Mouse (Mus musculus): ENCODE results near the gene Ccnyl1.

Gene Ccnyl1

DNA sequence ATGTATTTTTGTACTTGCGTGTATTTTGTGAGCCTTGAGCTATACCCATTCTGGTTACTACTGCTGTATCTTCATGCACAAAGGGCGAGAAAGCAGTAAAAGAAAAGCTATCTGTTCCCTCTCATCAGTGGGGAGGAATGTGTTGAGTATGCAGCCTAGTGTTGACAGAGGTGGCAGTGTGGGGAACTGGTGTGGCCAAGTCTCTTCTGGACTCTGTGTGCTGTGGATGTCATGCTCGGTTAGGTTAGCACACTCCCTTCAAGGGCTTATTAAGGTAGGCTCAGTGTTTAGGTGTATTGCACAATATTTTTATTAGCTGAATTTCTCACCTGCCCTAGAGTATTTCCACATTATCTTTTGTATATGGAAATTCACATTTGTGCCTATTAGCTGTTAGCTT, 11.5 kb downstream of the Ccnyl1 start:
- DNase-seq (ENCODE audit: low spot score in 2 of 2) = no peak

DNA sequence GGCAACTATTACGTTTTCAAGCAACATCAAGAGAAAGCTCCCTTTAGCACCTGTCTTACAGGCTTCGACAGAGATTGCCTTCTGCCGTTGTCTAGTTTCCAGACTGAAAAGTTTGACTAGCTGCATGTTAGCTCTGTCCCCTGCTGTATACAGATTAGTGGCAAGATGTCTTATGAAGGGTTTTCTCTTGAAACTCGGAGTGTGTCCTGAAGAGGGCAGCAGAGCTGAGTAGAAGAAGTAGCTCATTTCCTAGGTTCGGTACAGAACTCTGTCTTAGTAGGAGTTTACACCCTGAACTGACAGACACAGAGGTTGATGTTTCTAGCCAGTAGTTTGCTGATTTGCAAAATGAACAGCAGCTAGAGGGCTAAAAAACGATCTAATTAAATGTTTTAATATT, 15.0 kb downstream of the Ccnyl1 start:
- DNase-seq (ENCODE audit: low spot score in 2 of 2) = peak; percentile 48 to 62

DNA sequence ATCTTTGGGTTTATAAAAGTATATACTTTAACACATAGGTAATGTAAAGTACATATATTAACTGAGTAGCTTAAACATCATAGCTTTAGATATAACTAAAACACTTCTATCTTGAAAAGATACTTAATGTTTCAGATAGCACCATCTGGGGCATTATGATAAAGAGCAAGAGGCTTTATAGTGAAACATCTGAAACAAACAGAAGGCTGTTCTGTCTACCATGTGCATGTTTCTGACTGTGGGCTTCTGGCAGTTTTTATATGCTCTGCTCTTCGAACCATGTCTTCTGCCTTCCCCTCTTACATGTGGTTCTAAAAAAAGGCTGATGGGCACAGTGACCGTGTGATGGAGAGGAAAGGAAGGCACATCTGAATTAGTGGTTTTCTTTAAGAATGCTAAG, 16.4 kb downstream of the Ccnyl1 start:
- DNase-seq (ENCODE audit: low spot score in 2 of 2) = no peak

DNA sequence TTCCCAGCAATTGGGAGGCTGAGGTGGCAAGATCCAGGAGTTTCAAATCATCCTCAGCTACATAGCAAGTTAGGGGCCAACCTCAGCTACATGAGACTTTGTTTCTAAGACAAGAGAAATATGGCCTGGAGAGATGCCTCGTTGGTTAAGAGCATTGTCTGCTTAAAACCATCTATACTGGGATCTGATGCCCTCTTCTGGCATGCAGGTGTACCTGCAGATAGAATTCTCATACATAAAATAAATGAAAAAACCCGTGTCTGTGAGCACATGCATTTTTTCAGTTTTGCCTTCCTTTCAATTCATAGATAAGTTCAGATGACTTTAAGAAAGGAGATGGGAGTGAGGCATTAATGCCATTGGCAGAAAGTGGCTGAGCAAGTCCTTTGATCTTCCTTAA, 19.6 kb downstream of the Ccnyl1 start:
- DNase-seq (ENCODE audit: low spot score in 2 of 2) = no peak

DNA sequence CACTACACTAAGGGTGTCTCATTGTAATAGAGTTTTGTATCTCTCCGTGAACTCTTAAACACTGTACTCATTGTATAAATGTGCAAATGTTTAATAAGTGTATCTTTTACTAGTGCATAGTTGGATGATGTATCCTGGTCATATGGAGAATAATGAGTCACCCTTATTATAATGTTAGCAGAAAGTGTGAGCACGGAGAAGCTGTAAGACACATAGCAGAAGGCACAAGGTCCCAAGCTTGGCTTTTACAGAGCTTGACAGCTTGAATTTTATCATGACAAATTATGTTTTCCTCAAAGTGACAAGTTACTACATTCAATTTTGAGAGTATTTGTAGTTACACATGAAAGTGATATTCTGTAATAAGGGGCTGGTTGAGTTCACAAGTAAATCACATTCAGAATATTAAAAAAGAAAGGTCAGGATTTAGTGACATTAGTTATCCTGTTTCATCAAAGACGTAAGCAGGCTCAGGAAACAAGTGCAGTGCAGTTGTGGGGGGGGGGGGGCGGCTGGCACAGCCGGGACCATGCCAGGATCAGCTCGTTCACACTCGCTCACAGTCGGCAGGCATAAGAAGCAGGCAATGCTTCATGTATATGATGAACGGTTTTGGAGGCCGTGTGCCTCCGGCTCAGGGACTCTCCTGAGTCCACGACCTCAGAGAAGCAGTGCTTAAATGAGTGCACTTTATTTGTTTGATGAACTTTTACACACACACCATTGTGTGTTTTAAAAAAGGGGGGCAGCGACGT, 21.9 kb downstream of the Ccnyl1 start:
- DNase-seq (ENCODE audit: low spot score in 2 of 2) = no peak

DNA sequence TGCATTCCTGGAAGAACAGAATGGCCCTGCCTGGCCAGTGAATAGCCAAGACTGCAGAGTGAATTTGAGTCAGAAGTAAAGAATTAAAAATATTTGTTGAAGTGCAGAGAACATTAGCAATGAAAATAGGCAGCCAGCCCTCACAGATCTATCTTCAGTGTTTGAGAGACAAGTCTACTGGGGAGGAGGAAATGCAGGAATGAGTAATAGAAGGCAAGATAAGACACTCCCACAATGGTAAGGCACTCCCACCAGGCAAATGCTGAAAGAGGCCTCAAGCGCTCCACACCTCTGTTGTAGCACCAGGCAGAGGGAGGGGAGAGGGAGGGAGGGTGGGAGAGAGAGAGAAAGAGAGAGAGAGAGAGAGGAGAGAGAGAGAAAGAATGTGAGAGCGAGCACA, 25.2 kb downstream of the Ccnyl1 start:
- DNase-seq (ENCODE audit: low spot score in 2 of 2) = no peak

DNA sequence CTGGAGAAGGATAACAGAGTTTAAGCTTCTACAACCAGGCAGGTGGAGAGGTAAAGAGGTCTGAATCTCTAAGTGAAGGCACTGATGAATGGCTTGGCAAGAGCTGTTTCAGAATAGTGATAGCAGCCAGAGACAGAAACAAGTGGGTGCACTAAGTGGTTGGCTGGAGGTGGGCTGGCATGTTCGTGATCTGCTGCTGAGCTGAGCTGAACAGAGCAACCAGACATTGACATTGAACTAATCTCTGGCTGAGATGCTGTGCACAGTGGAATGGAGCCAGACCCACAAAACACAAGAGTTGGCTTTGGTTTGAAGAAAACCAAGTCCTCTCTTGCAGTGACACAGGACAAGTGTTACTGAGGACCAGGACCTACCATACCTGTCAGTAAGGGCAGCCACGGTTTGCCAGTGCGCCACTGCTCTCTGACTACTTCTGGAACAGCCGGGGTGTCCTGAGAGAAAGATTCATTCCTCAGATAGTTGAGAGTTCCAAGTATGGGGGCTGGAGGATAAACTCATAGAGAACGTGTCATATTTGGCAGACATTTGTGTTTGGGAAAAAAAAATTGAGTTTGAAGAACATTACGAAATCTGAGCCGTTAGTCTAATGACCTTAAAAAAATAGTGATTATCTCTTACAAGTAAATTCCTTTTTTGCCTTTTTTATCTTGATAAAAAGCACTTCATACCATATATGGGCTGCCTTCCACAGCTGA, 26.5 kb downstream of the Ccnyl1 start:
- no peak for DNase-seq (ENCODE audit: low spot score in 2 of 2)

DNA sequence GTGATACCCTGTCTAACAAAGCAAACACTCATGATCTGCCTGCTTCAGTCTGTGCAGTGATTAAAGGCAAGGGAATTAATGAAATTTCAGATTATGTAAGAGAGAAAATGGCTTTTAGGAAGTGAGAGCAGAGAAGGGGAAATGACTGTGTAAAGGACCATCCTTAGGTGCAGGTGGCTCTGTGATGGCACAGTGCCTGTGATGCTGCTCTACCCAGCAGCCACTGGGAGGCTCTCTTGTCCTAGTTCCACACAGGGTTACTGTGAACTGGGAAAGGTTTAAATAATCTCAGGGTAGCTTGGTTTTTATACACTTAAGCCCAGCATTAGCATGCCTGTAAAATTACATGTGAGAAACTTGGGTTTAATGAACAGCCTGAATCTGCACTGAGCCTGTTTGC, 27.2 kb downstream of the Ccnyl1 start:
- no peak for DNase-seq (ENCODE audit: low spot score in 2 of 2)

DNA sequence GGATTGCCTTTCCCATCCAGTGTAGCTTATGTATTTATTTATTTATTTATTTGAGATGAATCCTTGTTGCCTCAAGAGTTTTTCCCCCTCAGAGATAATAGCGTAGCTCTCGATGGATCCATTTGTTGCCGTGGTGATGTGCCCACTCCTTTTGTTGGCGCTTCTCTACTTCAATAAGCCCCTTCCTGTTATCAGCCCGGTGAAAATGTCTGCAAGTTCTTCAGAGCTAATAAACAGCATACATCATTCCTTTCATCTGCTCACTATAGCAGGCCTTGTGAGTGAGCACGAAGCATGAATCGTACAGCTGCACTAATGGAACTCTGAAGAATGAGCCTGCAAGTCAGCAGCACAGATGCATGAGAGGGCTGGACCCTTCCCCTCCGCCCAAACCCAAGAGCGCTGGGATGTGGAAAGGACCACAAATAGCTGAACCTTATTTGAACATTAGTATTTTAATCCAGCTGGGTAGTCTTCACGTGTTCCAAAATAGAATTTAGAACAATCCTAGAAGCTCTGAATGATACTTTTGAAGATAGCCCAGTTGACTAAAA, 30.9 kb downstream of the Ccnyl1 start:
- no peak for DNase-seq (ENCODE audit: low spot score in 2 of 2)

DNA sequence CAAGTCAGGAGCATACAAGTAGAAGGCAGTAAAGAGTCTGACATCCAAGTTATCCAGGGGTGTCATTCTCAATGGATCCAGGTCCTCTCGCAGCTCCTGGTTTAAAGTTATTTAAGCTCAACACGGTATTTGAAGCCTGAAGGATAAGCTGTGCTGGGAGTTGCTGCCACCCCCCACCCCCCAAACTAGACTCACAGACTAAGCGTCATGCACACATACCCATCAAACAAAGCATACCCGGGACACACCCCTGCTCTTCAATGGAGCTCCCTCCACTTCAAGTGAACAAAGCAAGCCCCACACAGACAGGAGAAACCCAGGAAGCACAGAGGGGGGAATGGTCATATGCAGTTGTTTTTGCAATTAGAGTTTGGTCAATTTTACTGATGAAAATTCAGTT, 39.8 kb downstream of the Ccnyl1 start:
- DNase-seq (ENCODE audit: low spot score in 2 of 2) = no peak

DNA sequence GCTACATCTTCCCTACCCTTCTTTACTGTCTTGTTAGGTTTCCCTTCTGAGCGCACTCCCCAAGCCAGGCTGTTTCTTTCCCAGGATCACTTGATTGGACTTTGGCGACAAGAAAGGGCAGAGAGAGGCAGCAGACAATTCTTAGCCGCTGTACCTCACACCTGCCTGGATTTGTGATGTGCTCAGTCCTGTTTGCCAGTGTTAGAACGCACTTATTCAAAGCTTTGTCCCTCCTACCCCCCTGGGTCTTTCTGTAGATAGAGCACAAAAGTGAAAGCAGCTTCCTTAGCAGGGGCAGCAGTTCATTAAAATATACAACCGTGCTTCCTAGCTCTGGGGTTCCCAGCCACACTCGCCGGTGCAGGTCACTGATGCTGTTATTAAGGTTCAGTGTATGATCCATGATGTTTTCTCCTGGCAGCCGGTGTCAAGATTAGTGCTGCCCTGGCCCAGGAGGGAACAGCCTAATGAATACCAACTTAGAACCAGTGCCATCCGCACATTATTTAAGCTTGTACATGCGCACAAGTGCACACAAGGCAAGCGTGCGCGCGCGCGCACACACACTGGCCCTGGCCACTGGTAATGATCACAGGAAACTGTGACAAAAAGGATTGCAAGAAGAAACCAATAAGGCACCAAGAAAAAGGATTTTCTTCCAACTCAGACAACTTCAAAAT, 41.2 kb downstream of the Ccnyl1 start:
- no peak for DNase-seq (ENCODE audit: low spot score in 2 of 2)

DNA sequence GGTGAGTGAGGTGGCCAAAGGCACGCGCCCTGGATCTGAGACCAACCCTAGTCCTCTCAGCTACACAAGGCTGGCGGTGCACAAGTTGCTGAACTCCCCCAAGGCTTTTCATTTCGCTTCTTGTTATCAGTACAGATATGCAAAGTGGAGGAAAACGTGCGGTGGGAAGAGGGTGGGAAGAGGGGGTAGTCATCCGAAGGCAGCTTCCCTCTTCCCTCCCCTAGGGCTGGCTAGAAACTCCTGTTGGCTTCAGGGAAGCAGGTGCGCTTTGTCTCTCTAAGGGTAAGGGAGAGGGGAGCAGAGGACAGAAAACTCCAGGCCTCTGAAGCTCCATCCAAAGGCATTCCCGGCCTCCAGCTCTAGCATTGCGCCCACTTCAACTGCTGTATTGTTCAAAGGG, 41.9 kb downstream of the Ccnyl1 start:
- no peak for DNase-seq (ENCODE audit: low spot score in 2 of 2)

DNA sequence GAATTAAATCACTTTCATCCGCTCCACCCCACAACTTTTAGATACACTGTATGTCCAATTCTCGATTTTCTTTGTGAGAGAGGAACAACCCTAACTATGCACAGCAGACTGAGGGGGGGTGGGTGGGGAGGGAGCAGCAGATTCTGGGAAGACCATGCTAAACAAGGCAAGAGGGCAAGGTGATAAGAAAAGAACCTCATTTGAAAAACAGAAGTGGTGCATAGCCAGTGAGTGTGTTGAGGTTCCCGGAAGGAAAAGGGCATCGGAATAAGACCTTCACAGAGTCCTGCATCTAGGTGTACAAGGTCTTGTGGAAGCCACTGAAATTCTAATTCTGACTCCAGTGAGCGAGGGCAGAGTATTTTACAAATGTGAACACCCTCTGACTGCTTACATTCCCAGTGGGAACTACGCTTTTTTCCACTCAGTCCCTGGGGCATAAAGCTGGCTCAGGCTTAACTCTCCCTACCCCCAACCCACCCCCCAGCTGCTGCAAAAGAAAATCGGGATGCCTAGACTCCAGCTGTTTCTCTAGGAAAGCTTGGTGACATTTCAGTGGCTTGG, 42.5 kb downstream of the Ccnyl1 start:
- no peak for DNase-seq (ENCODE audit: low spot score in 2 of 2)

DNA sequence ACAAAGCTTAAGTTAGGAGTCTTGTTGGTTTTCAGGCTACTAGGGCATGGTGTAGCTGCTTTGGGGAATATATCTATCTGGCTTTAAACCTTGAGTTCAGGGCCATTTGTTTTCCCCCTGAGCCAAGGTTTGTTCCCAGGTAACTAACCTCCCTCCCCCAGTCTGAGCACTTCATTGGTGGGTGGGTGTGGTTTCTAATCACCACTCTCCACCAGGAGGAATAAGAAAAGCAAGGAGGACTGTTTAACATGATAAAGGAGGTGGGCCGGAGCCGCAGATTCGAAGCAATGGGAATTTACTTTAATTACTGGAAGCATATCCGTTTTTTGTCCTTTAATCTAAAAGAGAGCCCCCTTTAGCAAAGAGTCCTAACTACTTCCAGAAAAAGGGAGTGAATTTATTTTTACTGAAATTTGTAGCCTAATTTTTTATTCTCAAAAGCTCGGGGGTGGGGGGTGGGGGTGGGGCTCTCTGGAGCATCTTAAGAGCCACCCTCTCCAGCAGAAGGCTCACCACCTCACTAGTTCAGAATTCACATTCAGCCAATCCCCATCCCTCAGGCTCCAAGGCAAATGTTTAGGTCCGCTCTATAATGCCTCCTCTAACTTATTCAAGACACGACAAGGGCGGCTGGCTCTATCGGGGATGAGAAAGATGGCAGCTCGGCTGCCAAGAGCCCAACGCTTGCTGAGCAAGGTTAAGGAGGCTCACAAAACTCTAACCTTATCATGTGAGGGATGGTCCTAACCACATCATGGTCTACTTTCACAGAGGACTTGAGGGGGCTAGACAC, 43.4 kb downstream of the Ccnyl1 start:
- no peak for DNase-seq (ENCODE audit: low spot score in 2 of 2)

DNA sequence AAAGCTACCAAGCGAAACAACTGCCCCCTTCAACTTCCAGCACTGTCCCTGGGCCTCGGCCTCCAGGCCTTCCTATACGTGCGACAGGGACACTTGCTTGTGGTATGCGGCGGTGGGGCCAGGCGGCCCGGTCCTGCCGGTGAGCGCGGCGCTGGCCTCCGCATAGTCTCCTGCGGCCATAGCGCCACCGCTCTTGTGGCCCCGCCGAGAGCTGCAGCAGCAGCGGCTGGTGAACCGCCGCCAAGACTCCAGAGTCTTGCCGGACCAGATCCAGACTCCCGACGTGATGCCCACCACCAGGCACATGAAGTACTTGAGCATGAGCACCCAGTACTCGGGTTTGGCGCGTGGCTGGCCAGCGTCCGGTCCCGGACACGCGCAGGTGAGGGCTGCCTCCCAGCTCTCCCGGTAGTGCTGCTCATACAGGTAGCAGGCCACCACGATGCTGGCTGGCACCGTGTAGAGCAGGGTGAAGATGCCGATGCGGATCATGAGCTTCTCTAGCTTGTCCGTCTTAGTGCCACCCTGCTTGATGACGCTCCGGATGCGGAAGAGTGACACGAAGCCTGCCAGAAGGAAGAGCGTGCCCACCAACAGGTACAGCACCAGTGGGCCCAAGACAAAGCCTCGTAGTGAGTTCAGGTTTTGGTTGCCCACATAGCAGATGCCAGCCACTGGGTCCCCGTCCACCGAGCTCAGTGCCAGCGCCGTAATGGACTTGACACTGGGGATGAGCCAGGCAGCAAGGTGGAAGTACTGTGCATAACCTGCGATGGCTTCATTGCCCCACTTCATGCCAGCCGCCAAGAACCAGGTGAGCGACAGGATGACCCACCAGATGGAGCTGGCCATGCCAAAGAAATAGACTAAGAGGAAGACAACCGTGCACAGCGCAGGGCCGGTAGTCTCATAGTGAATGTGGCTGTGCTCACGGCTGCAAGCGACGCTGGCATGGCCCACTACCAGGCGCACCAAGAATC, 44.8 kb downstream of the Ccnyl1 start:
- no peak for DNase-seq (ENCODE audit: low spot score in 2 of 2)

DNA sequence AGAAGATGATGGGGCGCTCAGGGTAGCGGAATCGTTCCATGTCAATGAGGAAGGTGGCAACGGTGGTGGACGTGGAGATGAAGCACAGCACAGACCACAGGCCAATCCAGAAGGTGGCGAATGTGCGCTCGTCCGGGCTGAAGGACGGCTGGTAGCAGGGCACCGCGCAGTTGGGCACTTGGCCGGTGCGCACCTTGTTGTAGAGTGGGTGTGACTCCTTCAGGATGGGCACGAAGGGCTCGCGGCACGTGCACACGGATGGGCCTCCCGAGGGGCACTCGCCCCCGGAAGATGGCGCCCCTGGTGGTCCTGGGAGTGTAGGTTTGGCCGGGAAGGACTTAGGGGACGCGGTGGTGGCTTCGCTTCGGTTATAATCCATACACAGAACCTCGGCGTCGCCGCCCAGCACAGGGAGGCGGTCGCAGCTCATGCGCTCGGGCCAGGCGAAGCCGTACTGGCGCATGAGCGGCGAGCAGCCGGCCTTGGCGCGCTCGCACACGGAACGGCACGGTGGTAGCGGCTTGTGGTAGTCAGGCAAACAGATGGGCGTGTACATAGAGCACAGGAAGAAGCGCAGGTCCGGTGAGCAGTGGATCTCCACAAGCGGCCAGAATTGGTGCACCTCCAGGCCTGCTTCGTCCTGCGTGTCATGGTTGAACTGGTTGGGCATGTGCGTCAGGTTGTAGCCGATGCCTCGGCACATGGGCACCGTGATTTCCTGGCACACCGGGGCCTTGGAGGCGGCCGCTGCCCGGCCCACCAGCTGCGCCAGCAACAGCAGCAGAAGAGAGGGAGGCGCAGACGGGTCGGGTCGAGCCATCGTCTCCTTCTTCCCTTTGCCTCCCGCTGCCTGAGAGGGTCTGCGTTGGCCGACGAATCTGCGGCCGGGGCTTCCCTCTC, 45.8 kb downstream of the Ccnyl1 start:
- no peak for DNase-seq (ENCODE audit: low spot score in 2 of 2)

DNA sequence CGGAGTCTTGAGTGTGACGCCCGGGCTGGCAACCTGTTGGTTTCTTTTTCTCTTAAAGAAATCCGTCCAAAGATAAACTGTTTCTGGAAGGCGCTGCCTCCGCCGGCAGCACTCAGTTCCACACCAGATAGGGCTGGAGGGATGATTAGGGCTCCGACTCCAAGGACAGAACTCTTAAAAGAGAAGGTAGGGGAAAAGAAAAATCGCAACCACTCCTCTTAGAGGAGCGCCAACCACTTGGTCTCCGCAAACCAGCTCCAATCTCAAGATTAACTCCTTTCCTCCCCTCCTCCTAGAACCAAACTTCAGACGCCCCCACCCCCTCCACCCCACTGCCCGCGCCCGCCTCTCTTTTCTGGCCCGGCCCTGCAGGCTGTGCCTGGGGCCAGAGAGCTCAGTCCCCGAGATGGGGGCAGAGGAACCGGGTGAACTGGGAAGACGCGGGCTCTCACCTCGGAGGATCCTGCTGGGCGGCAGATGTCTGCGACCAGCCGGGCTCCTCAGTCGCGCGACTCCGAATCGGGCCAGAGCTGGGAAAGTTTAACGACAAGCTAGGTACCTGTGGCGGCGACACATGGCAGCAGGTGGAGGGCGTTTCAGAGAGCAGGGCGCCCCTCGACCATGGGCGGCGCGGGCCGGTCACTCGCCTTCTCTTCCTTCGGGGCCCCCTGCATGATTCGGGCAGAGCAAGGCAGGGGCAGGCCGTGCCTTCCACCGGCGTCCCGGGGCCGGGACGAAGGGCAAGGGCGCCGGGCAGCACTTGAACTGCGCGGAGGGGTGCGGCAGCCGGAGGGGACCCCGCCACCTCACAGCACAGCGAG, 46.6 kb downstream of the Ccnyl1 start:
- no peak for DNase-seq (ENCODE audit: low spot score in 2 of 2)

DNA sequence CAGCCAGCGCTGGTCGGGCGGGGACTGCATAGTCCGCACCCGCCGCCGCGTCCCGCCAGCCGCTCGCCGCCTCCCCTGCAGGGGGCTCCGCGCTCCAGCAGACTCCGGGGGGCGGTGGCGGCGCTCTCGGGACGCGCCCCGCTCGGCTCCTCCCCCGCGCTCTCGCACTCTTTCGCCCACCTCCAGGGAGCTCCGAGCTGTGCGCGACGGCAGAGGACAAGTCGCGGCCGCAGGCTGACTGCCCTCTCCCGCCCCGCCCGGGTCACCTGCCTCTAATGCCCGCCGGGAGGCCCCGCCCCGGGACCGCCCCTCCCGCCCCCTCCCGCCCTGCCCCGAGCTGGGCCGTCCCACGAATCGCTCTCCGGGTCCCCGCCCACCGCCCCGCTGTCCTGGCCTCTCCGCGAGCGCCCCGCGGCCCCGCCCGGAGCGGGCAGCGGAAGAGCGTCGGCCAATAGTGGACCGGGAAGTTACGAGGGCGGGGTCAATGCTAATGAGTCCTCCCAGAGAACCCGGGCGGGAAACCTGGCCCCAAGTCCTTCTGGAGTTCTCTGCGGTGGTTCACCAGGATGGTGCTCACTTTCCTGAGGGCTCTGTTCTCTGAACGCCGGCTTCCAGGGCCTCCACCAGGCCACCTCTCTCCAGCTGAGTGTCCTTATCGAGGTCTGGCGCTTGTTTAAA, 47.4 kb downstream of the Ccnyl1 start, which contains the start of gene Fzd5:
Fzd5 (minus strand) TSS at position 250 of the 678 bp plus-strand sequence.
- DNase-seq (ENCODE audit: low spot score in 2 of 2) = peak; percentile 53 to 57
